Mouse (Mus musculus): Measurements from ENCODE around the gene Klf3. TPM values are rescaled to one million over a fixed set of nuclear protein-coding genes. Genes with fewer than 3 reads are reported as not detected.

Klf3 gene
- polyA plus RNA-seq, 1 experiment from 2014 or later = 68.7 TPM

Other genes with a start within 250 kb of the Klf3 start
- gene Tlr1, start 130.2 kb downstream of the Klf3 start, polyA plus RNA-seq (2015; fragmentation: Nextera tagmentation; extraction: Ambion mirVana) = 0.36 and 0.46 TPM in 2 replicates
- 0.86 and 0.92 TPM in 2 replicates for gene Tlr6, start 156.7 kb downstream of the Klf3 start, polyA plus RNA-seq (2015; fragmentation: Nextera tagmentation; extraction: Ambion mirVana)
- 54.2 and 55.1 TPM in 2 replicates for gene Fam114a1, start 166.7 kb downstream of the Klf3 start, polyA plus RNA-seq (2015; fragmentation: Nextera tagmentation; extraction: Ambion mirVana)

All from lung, embryonic 15.5 days (tissue).